Mouse (Mus musculus) urinary bladder, adult 2 months (tissue): Measurements from ENCODE around the gene Lck. TPM values are rescaled to one million over a fixed set of nuclear protein-coding genes. Genes with fewer than 3 reads are reported as not detected.
A peak's percentile ranks its signal among the peaks of the same experiment; 100 is the strongest.

Experiments
- DNase-seq: peaks from one replicate; pipeline ENCODE4 v3.0.0; 2022; ENCODE audit warnings: low spot score
- polyA plus RNA-seq: library from polyadenylated mRNA; depleted of rRNA; stranded (reverse); fragments of >200 nt; gene quantifications from 2 replicates; pipeline ENCODE4 v1.2.3, GENCODE M21; 2012; rRNA removed

Lck gene
- polyA plus RNA-seq, 1 experiment, result 3.7 TPM

DNA sequence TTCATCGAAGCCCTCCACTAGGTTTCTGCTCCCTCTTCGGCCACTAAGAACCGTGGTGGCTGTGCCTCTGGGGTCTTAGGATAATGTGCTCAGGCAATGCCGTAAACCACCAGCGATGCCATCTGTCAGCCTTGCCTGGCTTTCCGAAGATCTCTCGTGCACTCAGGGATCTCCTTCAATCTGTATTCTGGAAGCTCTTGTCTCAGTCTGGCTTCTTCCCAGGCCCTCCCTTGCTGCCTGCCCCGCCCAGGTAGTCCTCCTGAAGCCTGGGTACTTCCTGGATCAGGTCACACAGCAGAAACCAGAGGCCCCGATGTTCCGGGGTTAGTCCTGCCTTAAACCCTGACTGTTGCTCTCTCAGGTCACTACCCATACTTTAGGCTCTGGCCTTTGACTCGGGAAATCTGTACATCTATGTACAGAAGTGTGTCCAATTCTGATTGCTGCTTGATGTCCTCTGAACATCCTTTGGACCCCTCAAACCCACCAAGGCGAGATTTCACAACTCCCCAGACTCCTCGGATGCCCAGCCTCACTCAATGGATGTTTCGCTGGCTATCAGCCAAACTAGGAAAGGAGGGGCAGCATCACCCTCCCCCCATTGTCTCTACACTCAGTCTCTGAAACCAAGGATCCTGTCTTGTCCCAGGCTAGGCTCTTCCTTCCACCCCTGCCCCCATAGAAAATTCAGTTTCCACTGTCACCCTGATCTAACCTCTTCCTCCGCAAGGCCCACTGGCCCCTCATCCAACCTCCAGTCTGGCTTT lies 64.4 kb downstream of the Lck start:
- DNase-seq, result no peak

DNA sequence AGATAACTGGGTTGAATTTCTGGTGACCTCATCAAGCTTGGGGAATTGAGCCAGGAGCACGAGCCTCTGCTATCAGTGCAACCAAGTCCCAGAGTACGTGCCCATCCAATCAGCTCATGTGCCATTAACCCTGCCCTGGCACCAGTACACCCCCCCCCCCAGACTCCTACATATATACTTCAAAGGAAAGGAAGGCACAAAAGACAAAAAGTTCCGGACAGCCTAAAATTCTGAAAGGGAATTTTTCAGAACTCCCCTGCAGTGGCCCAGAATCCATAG lies 65.3 kb downstream of the Lck start:
- no peak for DNase-seq

DNA sequence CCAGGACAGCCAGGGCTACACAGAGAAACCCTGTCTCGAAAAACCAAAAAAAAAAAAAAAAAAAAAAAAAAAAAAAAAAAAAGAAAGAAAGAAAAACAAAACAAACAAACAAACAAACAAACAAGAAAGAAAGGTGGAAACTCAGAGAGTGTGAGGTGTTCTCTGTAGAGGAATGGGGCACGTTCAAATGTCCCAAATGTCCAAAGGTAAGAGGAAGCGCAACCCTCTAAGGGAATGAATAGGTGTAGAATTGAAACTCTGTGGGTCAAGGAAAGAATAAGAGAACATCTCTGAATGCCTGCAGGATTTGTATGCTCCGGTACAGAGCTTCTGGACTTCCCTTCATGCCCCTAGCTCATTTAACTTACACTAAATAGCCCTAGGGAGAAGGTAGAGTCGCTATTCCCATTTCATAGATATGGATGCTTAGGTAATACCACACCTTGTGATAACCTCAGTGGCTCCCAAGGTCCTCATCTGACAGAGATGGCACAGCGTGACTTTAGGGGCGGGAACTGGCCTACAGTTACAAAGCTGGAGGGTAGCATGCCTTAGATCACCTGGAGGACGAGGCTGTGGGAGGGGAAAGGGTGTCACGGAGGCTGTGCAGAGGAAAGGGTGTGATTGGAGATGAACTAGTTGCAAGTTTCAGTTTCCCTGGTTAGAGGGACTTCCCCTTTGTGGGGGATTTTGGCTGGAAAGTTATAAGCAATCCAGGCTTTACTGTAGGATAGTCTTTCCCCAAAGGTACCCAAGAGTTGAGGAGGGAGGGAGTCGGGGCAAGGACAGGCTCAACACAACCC lies 65.8 kb downstream of the Lck start:
- no peak for DNase-seq

DNA sequence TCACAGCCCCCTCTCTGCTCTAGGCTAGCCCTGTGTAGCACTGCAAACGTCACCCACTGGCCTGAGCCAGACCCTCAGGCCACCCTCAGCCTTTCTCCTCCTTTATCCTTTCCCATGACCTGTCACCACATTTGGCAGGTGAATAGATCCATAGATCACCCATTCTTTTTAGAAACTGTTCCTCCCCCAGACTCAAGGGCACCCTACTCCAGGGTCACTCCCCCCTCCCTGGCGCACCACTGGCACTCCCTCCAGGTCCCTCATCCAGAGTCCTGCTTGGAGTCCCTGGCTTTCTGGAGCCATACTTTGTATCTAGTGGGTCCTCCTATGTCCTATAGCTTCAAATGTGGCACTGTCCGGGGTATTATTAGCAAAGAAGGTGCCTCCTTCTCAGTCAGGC lies 67.9 kb downstream of the Lck start:
- no peak for DNase-seq

DNA sequence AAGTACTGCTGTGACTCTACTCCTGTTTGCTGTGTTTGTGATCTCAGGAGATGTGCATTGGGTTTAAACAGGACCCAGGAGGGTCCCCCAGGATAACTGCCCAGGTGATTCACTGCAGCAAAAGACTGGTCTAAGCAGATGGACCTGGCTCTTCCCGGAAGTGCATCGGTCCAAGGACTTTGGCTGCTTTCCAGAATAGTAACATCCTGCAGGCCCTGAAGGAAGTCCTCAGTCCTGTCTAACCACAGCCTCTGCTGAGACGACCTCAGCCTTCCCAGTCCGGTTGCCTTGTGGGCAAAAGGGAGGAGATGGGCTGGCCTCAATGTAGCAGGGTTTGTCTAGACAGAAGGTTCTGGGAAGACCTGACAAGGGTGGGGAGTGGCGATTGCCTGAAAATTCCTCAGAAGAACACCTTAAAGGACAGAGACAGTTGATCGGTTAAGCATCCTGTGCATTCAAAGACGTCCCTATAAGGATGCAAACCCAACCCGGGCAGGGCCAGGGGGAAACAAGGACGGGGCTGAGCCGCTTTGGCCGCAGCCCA lies 70.5 kb downstream of the Lck start:
- no peak for DNase-seq

DNA sequence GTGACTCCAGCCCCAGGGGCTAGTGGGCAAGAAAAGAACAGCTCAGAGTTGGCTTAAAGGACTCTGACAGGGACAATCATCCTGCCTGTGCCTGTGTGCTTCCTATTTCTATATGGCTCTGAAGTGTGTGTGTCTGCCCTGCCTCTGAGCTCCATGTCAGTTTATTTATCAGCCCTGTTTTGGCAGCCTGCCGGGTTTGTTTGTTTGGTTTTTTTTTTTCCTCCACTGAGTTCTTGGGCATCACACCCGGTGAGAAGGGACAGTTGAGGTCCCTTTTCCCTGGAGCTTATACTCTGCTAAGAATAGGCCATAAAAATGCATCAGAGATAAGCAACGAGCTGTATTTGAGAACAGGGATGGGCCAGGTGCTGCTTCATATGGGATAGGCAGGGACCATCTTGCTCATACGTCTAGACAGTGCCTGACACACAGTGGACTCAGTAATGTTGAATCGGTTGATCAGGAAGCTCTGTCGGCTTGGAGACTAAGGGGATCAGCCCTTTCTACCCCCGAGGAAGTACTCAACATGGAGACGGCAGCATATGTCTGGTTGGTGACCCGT lies 71.0 kb downstream of the Lck start:
- no peak for DNase-seq

DNA sequence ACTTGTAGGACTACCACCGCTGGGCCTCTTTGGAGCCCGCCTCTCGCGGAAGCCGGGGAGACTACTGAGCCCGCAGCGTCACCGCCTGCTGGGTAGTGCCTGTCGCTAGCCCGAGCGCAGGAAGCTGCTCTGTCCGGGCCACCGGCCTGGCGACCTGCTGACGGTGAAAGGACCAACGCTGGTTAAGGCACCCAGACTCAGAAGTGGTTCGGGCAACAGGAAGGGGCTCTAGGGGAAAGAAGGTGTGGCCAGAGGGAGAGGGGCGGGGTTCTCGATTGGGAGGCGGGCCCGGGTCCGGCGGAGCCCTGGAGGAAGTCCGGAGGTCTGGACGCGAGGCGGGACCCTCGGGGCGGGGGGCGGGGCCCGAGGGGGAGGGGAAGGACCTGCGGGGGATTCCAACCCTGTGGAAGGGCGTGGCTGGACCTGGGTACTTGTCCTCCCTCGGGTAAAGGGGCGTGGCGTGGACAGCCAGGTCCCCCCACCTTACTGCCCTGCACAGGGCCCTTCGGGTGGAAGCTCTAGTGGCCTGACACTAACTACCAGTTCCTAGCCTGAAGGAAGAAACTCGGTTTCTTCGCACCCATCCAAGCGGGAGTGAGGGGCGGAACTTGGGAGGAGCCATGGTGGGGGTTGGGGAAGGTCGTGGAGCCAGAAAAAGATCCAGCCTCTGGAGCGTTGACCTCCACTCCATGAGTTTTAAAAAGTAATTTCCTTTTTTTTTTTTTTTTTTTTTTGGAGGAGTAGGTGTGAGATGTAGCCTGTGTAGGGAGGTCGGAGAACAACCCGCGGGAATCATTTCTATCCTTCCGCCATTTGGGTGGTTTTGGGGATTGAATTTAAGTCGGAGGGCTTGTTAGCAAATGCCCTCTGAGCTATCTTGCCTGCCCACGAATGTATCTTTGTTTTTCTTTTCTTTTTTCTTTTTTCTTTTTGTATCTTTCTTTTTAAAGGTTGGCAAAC lies 72.6 kb downstream of the Lck start:
- DNase-seq, result peak; percentile 79

DNA sequence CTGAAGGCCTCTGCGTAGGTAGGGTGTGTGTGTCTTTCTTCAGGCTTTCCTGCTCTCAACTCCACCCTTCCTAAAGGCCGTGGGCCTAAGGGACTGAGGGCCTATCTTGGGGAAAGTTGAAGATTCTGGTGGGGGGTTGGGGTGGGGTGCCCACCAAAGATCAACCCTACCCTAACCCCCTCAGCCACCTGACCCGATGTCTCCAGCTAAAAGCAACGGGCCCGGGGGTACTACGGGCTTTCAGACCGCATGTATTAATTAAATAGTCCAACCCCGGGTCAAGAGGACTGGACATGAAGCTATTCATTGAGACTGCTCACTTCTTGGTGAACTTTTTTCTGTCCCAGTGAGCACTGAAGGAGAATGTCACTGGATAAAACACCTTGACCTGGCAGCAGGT lies 73.4 kb downstream of the Lck start:
- no peak for DNase-seq

DNA sequence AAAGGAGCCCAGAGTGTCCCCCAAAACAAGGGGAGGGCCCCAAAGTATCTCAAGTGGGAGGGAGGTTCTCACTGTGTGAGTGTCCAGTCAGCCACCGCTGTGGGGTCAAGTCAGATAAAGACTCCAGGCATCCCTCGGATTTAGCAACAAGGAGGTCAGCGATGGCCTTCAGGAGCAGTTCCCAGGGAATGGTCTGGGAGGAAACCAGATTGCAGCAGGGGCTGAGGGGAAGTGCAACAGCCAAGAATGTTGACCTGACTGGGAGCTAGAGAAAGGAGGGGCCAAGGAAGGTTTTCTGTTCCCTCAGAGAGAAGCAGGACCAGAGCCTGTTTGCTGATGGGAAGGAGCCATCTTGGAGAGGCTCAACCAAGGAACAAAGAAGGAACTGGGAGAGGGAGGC lies 74.5 kb downstream of the Lck start:
- no peak for DNase-seq

Other genes starting within 250 kb of the Lck start
- gene Rbbp4, start 238.3 kb downstream of the Lck start, polyA plus RNA-seq, result 65.1 and 72.2 TPM in 2 replicates
- gene Zbtb8os, start 237.9 kb downstream of the Lck start, polyA plus RNA-seq, result 45.4 and 52.6 TPM in 2 replicates
- gene Zbtb8a, start 195.5 kb downstream of the Lck start, polyA plus RNA-seq, result 18.7 and 21.0 TPM in 2 replicates
- gene Zbtb8b, start 132.8 kb downstream of the Lck start, polyA plus RNA-seq, result 1.8 and 3.0 TPM in 2 replicates
- 15.0 and 27.5 TPM in 2 replicates for gene Bsdc1, start 112.1 kb downstream of the Lck start, polyA plus RNA-seq
- 0.15 TPM in 1 of 2 replicates, not detected in the other for gene Tssk3, start 82.6 kb downstream of the Lck start, polyA plus RNA-seq
- gene Fam229a, start 82.5 kb downstream of the Lck start, polyA plus RNA-seq, result 0.73 and 0.94 TPM in 2 replicates
- 151 and 161 TPM in 2 replicates for gene Marcksl1, start 60.1 kb downstream of the Lck start, polyA plus RNA-seq
- gene Hdac1, start 30.9 kb downstream of the Lck start, polyA plus RNA-seq, result 101 and 112 TPM in 2 replicates
- gene Fam167b, start 4.9 kb upstream of the Lck start, polyA plus RNA-seq, result 4.0 and 4.7 TPM in 2 replicates
- gene Eif3i, start 27.0 kb upstream of the Lck start, polyA plus RNA-seq, result 246 and 264 TPM in 2 replicates
- gene Tmem234, start 27.0 kb upstream of the Lck start, polyA plus RNA-seq, result 159 and 183 TPM in 2 replicates
- 5.6 and 7.6 TPM in 2 replicates for gene Dcdc2b, start 40.6 kb upstream of the Lck start, polyA plus RNA-seq
- 29.4 and 32.6 TPM in 2 replicates for gene Iqcc, start 45.5 kb upstream of the Lck start, polyA plus RNA-seq
- gene Ccdc28b, start 50.3 kb upstream of the Lck start, polyA plus RNA-seq, result 48.4 and 49.4 TPM in 2 replicates
- 29.9 and 30.0 TPM in 2 replicates for gene Txlna, start 67.4 kb upstream of the Lck start, polyA plus RNA-seq
- 35.8 and 37.8 TPM in 2 replicates for gene Kpna6, start 99.1 kb upstream of the Lck start, polyA plus RNA-seq
- gene Tmem39b, start 123.2 kb upstream of the Lck start, polyA plus RNA-seq, result 16.6 and 19.9 TPM in 2 replicates
- gene Khdrbs1, start 168.7 kb upstream of the Lck start, polyA plus RNA-seq, result 21.7 and 39.0 TPM in 2 replicates
- gene Ptp4a2, start 237.6 kb upstream of the Lck start, polyA plus RNA-seq, result 121 and 139 TPM in 2 replicates